Mouse (Mus musculus) lung, postnatal 10 days (tissue): ENCODE data around the gene Enthd1.
"Not testable (repeated sequence)": the region's sequence is repeated elsewhere in the genome, so short reads cannot be mapped to it uniquely, and the experiment has no call there.

Experiments
- DNase-seq: peaks from one replicate; pipeline ENCODE4 v3.0.0; 2021

Enthd1 gene

GRCm38 (mm10) chr15:80565106-80565665, at the start of gene Enthd1:
TSS of gene Enthd1 (minus strand) at chr15:80565156.
- DNase-seq: no peak

GRCm38 (mm10) chr15:80613904-80614303, 48.9 kb upstream of the Enthd1 start:
- no peak for DNase-seq

- no peak for DNase-seq
Observed at GRCm38 (mm10) chr15:80611478-80611877, 46.5 kb upstream of the Enthd1 start.

GRCm38 (mm10) chr15:80610335-80610734, 45.4 kb upstream of the Enthd1 start:
- no peak for DNase-seq

GRCm38 (mm10) chr15:80607970-80608369, 43.0 kb upstream of the Enthd1 start:
- no peak for DNase-seq

GRCm38 (mm10) chr15:80604026-80604425, 39.1 kb upstream of the Enthd1 start:
- DNase-seq: no peak

- DNase-seq: no peak
Observed at GRCm38 (mm10) chr15:80602487-80602886, 37.5 kb upstream of the Enthd1 start.

GRCm38 (mm10) chr15:80601456-80601855, 36.5 kb upstream of the Enthd1 start:
- no peak for DNase-seq

GRCm38 (mm10) chr15:80599843-80600242, 34.9 kb upstream of the Enthd1 start:
- DNase-seq: no peak

- DNase-seq: peak; percentile 84
Observed at GRCm38 (mm10) chr15:80599213-80599750, 34.3 kb upstream of the Enthd1 start.

GRCm38 (mm10) chr15:80598750-80599149, 33.8 kb upstream of the Enthd1 start:
- no peak for DNase-seq

GRCm38 (mm10) chr15:80593877-80594276, 28.9 kb upstream of the Enthd1 start:
- no peak for DNase-seq

- no peak for DNase-seq
Observed at GRCm38 (mm10) chr15:80592737-80593136, 27.8 kb upstream of the Enthd1 start.

- no peak for DNase-seq
Observed at GRCm38 (mm10) chr15:80590641-80591040, 25.7 kb upstream of the Enthd1 start.

GRCm38 (mm10) chr15:80586296-80586695, 21.3 kb upstream of the Enthd1 start:
- DNase-seq: peak; percentile 34

- no peak for DNase-seq
Observed at GRCm38 (mm10) chr15:80582581-80583495, 17.9 kb upstream of the Enthd1 start.

GRCm38 (mm10) chr15:80580585-80580984, 15.6 kb upstream of the Enthd1 start:
- not testable (repeated sequence) for DNase-seq

- DNase-seq: no peak
Observed at GRCm38 (mm10) chr15:80579121-80579520, 14.2 kb upstream of the Enthd1 start.

GRCm38 (mm10) chr15:80577166-80577960, 12.4 kb upstream of the Enthd1 start:
- DNase-seq: no peak

- no peak for DNase-seq
Observed at GRCm38 (mm10) chr15:80576415-80576994, 11.5 kb upstream of the Enthd1 start.

- no peak for DNase-seq
Observed at GRCm38 (mm10) chr15:80575817-80576370, 10.9 kb upstream of the Enthd1 start.
